Mouse (Mus musculus) limb, embryonic 11.5 days (tissue): ENCODE measurements around the gene Zfp507. TPM values are rescaled to one million over a fixed set of nuclear protein-coding genes. Genes with fewer than 3 reads are reported as not detected.

Experiments used
- ATAC-seq: fragments of 200-750 bp; cut with Nextera tagmentation; 2 replicates; pipeline ENCODE4 v1.8.0; 2017; ENCODE audit warnings: low read depth; ENCODE audit not compliant: insufficient number of reproducible peaks, low FRiP score, low TSS enrichment
- DNase-seq: peaks from one replicate; pipeline ENCODE4 v3.0.0-alpha.2; 2015; ENCODE audit warnings: low spot score
- H3K27ac ChIP-seq: fragments of 300-500 bp; sonication (generic); replicated peaks from 2 replicates; pipeline ENCODE4 v1.5.1; 2014; ENCODE audit warnings: low read depth, mild to moderate bottlenecking, low read length
- H3K27me3 ChIP-seq: fragments of 300-500 bp; sonication (generic); 2 replicates; pipeline ENCODE4 v1.6.1; 2014; ENCODE audit warnings: mild to moderate bottlenecking, low read length, mixed read lengths; ENCODE audit not compliant: control insufficient read depth, insufficient read depth
- H3K36me3 ChIP-seq: fragments of 300-500 bp; sonication (generic); 2 replicates; pipeline ENCODE4 v1.6.1; 2014; ENCODE audit warnings: mild to moderate bottlenecking, low read length, moderate library complexity, mixed read lengths; ENCODE audit not compliant: control insufficient read depth, insufficient read depth
- H3K4me1 ChIP-seq: fragments of 300-500 bp; sonication (generic); 2 replicates; pipeline ENCODE4 v1.6.1; 2014; ENCODE audit warnings: low read length, mixed read lengths; ENCODE audit not compliant: control insufficient read depth, insufficient read depth
- H3K4me2 ChIP-seq: fragments of 300-500 bp; sonication (generic); 2 replicates; pipeline ENCODE4 v1.6.1; 2014; ENCODE audit warnings: low read depth, mild to moderate bottlenecking, moderate library complexity; ENCODE audit not compliant: severe bottlenecking
- H3K4me3 ChIP-seq: fragments of 300-500 bp; sonication (generic); 2 replicates; pipeline ENCODE4 v1.5.1; 2014; ENCODE audit warnings: low read depth, low read length
- H3K9ac ChIP-seq: fragments of 300-500 bp; sonication (generic); 2 replicates; pipeline ENCODE4 v1.6.1; 2014; ENCODE audit warnings: mild to moderate bottlenecking, low read length
- H3K9me3 ChIP-seq: fragments of 300-500 bp; sonication (generic); 2 replicates; pipeline ENCODE4 v1.6.1; 2016; ENCODE audit warnings: low read length; ENCODE audit not compliant: control insufficient read depth
- WGBS: fragments of 180-500 bp; shearing (Covaris S2); extraction: QIAGEN DNeasy Blood & Tissue Kit; methylation state at CpG from one replicate; pipeline ENCODE4 v1.1.7; 2014; 5-methylcytosine and 5-hydroxymethylcytosine counted together
- polyA plus RNA-seq: library from polyadenylated mRNA; unstranded; fragments of >200 nt; fragmentation: Nextera tagmentation; extraction: Ambion mirVana; gene quantifications from 2 replicates; pipeline ENCODE4 v1.2.1, GENCODE M21; 2014

Gene Zfp507
- polyA plus RNA-seq, 1 experiment from 2014 or later = 20.8 TPM

GRCm38 (mm10) chr7:35740489-35741230, 62.1 kb downstream of the Zfp507 start:
- H3K9ac ChIP-seq = no peak overlapping the region
- ATAC-seq (no peak), DNase-seq (peak; percentile 62)
- no peaks in the 10 kb centered on the region for H3K27me3 ChIP-seq
- no peaks in the 10 kb centered on the region for H3K9me3 ChIP-seq
- H3K36me3 ChIP-seq = peaks cover 10% of the 10 kb centered on the region; the same call in 1 of the 2 replicates
- H3K4me3 ChIP-seq = no peak overlapping the region
- H3K4me2 ChIP-seq = no peak overlapping the region
- no peaks in the 10 kb centered on the region for H3K4me1 ChIP-seq
- no peak overlapping the region for H3K27ac ChIP-seq
- WGBS = 85% methylated on average over 5 of the region's 5 CpGs

GRCm38 (mm10) chr7:35738871-35739270, 63.9 kb downstream of the Zfp507 start:
- ATAC-seq = no peak
- no peak for DNase-seq
- H3K4me3 ChIP-seq = no peak overlapping the region
- H3K27me3 ChIP-seq = no peaks in the 10 kb centered on the region
- no peak overlapping the region for H3K4me2 ChIP-seq
- H3K4me1 ChIP-seq = no peaks in the 10 kb centered on the region
- no peak overlapping the region for H3K27ac ChIP-seq
- no peaks in the 10 kb centered on the region for H3K9me3 ChIP-seq
- H3K9ac ChIP-seq = no peak overlapping the region
- peaks cover 10% of the 10 kb centered on the region; the same call in 1 of the 2 replicates for H3K36me3 ChIP-seq

GRCm38 (mm10) chr7:35733313-35734050, 69.3 kb downstream of the Zfp507 start:
- no peaks in the 10 kb centered on the region for H3K9me3 ChIP-seq
- no peak overlapping the region for H3K4me3 ChIP-seq
- no peak overlapping the region for H3K9ac ChIP-seq
- no peak for ATAC-seq
- no peaks in the 10 kb centered on the region for H3K4me1 ChIP-seq
- H3K4me2 ChIP-seq = no peak overlapping the region
- H3K27me3 ChIP-seq = no peaks in the 10 kb centered on the region
- DNase-seq = no peak
- peaks cover 8% of the 10 kb centered on the region; the same call in 1 of the 2 replicates for H3K36me3 ChIP-seq
- WGBS = 74% methylated on average over 14 of the region's 14 CpGs
- no peak overlapping the region for H3K27ac ChIP-seq

GRCm38 (mm10) chr7:35732585-35733059, 70.2 kb downstream of the Zfp507 start:
- no peak overlapping the region for H3K4me2 ChIP-seq
- 89% methylated on average over 10 of the region's 10 CpGs for WGBS
- no peak overlapping the region for H3K9ac ChIP-seq
- H3K36me3 ChIP-seq = peaks cover 10% of the 10 kb centered on the region; the same call in 1 of the 2 replicates
- H3K9me3 ChIP-seq = no peaks in the 10 kb centered on the region
- no peaks in the 10 kb centered on the region for H3K27me3 ChIP-seq
- no peaks in the 10 kb centered on the region for H3K4me1 ChIP-seq
- H3K27ac ChIP-seq = no peak overlapping the region
- no peak for DNase-seq
- no peak for ATAC-seq
- H3K4me3 ChIP-seq = no peak overlapping the region

- DNase-seq (no peak), ATAC-seq (no peak)
- Histone ChIP-seq H3K4me1 (no peaks in the 10 kb centered on the region), H3K27me3 (no peaks in the 10 kb centered on the region), H3K36me3 (peaks cover 6% of the 10 kb centered on the region; the same call in 1 of the 2 replicates), H3K9me3 (no peaks in the 10 kb centered on the region), H3K27ac (no peak overlapping the region), H3K4me3 (no peak overlapping the region), H3K4me2 (no peak overlapping the region), H3K9ac (no peak overlapping the region)
- WGBS = 95% methylated on average over 9 of the region's 9 CpGs
Observed at GRCm38 (mm10) chr7:35729621-35730031, 73.2 kb downstream of the Zfp507 start.

GRCm38 (mm10) chr7:35728376-35728775, 74.4 kb downstream of the Zfp507 start:
- H3K36me3 ChIP-seq = peaks cover 6% of the 10 kb centered on the region; the same call in 1 of the 2 replicates

GRCm38 (mm10) chr7:35723035-35723434, 79.8 kb downstream of the Zfp507 start:
- Histone ChIP-seq H3K4me2 (no peak overlapping the region), H3K27ac (no peak overlapping the region), H3K9me3 (no peaks in the 10 kb centered on the region), H3K36me3 (peaks cover 4% of the 10 kb centered on the region; the same call in 1 of the 2 replicates), H3K4me3 (no peak overlapping the region), H3K4me1 (no peaks in the 10 kb centered on the region), H3K27me3 (no peaks in the 10 kb centered on the region), H3K9ac (no peak overlapping the region)
- no peak for DNase-seq
- no peak for ATAC-seq
- 84% methylated on average over 2 of the region's 2 CpGs for WGBS

More at GRCm38 (mm10) chr7:35728376-35728775, 74.4 kb downstream of the Zfp507 start:
- no peak overlapping the region for H3K4me3 ChIP-seq
- no peak overlapping the region for H3K27ac ChIP-seq
- H3K4me1 ChIP-seq = no peaks in the 10 kb centered on the region
- H3K9me3 ChIP-seq = no peaks in the 10 kb centered on the region
- ATAC-seq (no peak), DNase-seq (no peak)
- H3K9ac ChIP-seq = no peak overlapping the region
- 95% methylated on average over 12 of the region's 12 CpGs for WGBS
- no peak overlapping the region for H3K4me2 ChIP-seq
- H3K27me3 ChIP-seq = no peaks in the 10 kb centered on the region
